Mouse (Mus musculus) MEL-GATA-1-ER (cell line): Measurements from ENCODE around the gene Csn3.

Experiments used
- DNase-seq: peaks from one replicate; pipeline ENCODE4 v3.0.0-alpha.2; 2012; ENCODE audit warnings: low read depth; ENCODE audit errors: extremely low read depth

Gene Csn3

DNA sequence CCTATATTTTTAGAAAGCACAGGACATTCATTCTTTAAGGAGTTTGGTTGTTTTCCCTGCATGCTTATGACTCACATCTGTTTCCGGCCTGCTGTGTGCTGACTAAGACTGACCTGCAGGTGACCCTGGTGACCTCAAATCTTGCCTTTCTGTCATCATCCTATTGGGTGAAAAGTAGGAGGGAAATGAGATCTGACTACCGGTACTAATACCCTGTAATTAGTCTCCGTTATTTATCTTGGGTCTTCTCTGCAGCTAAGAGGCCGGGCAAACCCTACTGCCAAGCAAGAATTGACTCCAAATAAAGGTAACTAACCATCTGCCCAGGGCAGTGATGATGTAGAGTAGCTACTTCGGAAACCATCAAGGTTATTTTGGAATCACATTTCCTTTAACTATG is at the start of gene Csn3:
Gene Csn3 (plus strand): TSS at position 208 of the 400 bp plus-strand sequence.
- DNase-seq, result no peak

DNA sequence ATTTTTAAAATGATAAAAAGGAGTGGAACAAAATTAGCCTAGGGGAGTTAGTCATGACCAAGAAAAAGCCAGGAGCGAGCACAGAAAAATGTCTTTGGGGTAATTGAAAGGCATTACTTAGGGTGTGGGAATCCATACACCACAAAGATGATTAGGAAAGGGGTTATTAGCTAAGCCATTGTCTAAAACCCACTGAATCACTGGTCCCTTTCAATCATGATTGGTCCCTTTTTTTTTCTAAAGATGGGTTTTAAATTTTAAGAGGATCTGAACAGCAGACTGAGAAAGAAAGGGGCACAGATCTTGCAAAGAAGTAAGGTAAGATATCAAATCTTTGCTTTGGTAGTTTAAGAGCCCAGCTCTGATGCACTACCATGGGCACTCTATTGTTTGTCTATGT is 40.6 kb upstream of the Csn3 start, which contains the start of gene Odam:
Gene Odam (plus strand): TSS at position 301 of the 400 bp plus-strand sequence.
- no peak for DNase-seq

DNA sequence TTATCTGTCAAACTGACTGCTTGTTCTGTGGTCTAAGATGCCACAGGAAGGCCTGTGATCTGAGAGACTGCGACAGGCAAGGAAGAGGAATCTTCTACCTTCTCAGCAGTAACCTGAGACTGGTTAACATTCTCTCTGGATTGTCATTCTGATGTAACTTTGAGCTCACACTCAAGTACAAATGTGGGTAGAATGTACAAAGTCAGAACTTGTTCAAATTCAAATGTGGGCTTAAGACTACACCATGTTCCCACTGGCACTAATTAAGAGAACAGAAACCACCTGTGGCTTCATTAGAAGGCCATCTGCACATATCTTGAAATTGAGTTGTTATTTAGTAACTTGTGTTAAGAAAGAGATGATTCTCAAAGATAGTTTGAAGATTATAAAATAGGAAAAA is 6.2 kb downstream of the Csn3 start:
- no peak for DNase-seq

DNA sequence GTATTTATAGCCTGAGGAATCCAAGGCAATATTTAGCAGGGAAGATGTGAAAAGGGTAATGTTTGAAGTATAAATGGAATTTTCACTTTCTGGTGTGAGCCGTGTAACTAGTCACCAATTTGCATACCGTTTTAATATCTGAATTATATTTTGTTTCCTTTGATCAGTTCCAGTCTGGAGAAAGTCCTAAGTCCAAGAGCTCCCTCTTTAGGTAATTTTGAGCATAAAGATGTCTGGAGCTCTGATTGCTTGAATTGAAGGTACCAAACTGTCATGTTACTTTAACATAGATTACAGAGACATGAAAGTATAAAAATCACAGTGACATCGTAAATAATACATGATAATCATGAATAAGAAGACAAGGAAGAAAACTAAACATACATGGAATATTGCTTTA is 15.4 kb downstream of the Csn3 start:
- no peak for DNase-seq

DNA sequence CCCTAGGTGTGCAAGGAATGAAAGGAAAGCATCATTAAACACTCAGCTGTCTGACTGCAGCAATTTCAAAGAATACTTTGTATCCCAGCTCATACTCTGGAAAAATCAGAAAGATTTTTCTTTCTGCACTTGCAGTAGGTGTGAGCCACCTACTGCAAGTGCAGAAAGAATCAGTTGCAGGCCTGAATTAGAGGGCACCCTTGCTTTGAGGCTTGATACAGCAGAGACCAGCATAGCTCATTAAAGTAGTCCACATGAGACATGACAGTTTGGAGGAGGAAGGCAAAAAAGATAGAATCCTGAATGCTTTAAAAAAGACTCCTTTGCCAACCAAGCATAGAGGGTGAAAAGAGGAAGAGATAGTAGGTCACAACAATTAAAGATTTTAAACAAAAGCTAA is 17.1 kb downstream of the Csn3 start:
- DNase-seq, result no peak

DNA sequence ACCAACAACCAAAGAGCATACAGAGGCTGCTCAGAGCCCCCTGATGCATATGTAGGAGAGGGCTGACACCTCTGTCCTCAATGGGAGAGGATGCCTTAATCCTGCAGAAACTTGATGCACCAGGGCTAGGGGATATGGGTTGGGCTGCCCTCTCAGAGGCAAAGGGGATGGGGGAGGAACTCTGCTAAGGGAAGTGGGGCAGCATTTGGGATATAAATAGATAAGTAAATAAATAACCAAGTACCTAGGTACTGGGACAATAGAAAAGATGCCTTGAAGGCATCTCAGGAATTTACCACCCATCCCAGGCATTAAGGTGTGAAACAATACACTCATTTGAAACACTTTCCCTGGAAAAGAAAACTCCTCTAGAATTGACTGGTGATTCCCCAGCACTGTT is 26.5 kb downstream of the Csn3 start:
- DNase-seq, result no peak

DNA sequence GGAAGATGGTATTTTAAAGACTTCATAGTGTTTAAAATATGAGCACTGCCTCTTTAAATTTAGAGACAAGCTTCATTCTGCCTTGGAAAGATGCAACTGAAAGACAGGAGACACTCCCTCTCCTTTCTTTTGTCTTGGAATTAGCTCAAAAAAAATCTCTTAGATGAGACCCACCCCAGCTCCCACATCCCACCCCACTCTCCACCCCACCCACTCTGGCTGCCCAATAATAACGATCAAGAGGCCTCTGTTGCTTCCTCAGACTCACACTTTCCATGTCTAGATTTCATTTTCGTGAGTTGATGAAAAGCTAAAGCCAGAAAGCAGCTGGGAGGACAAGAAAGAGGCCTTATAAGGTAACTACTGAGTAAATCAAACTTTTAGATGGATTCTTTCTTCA is 43.8 kb downstream of the Csn3 start, which contains the start of the genes 2310003L06Rik and Gm28434:
Gene 2310003L06Rik (plus strand): TSS at position 259 of the 400 bp plus-strand sequence.
Gene Gm28434 (plus strand): TSS at position 317 of the 400 bp plus-strand sequence.
- no peak for DNase-seq

DNA sequence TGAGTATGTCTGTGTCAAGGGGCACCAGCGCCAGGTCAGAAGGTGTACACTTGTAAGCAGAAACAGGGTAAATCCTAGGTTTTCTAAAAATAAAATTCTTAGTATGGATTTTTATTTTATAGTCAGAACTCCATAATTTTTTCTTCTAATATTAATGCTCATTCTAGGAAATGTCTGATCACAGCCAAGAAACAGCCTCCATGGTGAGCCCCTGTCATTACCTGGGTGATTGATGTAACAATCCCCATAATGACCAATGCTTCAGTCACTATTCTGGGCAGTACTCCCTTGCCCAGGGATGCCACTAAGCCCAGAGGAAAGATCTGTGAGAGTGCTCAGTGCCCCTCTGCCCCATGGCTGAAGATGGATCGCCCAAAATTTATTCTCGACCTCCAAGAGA is 53.8 kb downstream of the Csn3 start, which contains the start of gene Cabs1:
Gene Cabs1 (plus strand): TSS at position 301 of the 400 bp plus-strand sequence.
- DNase-seq, result no peak
